8 mouse cellular contexts compared by ENCODE assay signal in genomic region chr17:29081618-29082381, GRCm38 (mm10). TPM values are rescaled to one million over a fixed set of nuclear protein-coding genes. Genes with fewer than 3 reads are reported as not detected.
DNase-seq lines count a peak whose midpoint lies in the region; ATAC-seq and TF ChIP-seq lines count a peak whose summit lies in the region.

No protein-coding gene starts in this region.

- H3K36me3 ChIP-seq in heart, embryonic 15.5 days = no peaks in the 10 kb centered on the region
- H3K36me3 ChIP-seq in E14TG2a.4 (ENCODE audit: insufficient read depth, low read length) = peaks cover 5% of the 10 kb centered on the region
- no peaks in the 10 kb centered on the region for H3K36me3 ChIP-seq in forebrain, embryonic 11.5 days (ENCODE audit: control insufficient read depth, insufficient read depth, low read length)
- no peaks in the 10 kb centered on the region for H3K36me3 ChIP-seq in limb, embryonic 14.5 days (ENCODE audit: control insufficient read depth, insufficient read depth, low read length)
- H3K36me3 ChIP-seq in neural tube, embryonic 15.5 days = no peaks in the 10 kb centered on the region

- no peak overlapping the region for H3K27ac ChIP-seq in heart, embryonic 15.5 days
- no peak overlapping the region for H3K27ac ChIP-seq in forebrain, embryonic 11.5 days (ENCODE audit: low read depth, low read length)
- no peak overlapping the region for H3K27ac ChIP-seq in limb, embryonic 14.5 days (replicated peaks; ENCODE audit: low read depth, low read length)
- no peak overlapping the region for H3K27ac ChIP-seq in neural tube, embryonic 15.5 days (replicated peaks)

- H3K9ac ChIP-seq in heart, embryonic 15.5 days = no peak overlapping the region
- H3K9ac ChIP-seq in forebrain, embryonic 11.5 days (ENCODE audit: low read length) = no peak overlapping the region
- H3K9ac ChIP-seq in limb, embryonic 14.5 days (ENCODE audit: low read depth, low read length, severe bottlenecking) = 0 out of 2 replicates have a peak overlapping the region, but pooled peaks have one; percentile 12
- peak overlapping the region; percentile 20; the same call in 1 of the 2 replicates for H3K9ac ChIP-seq in neural tube, embryonic 15.5 days (replicated peaks)

- H3K4me2 ChIP-seq in heart, embryonic 15.5 days = peak overlapping the region; percentile 46
- H3K4me2 ChIP-seq in forebrain, embryonic 11.5 days (ENCODE audit: low read depth, low read length, severe bottlenecking) = peak overlapping the region; percentile 19; the same call in 1 of the 2 replicates
- H3K4me2 ChIP-seq in limb, embryonic 14.5 days (replicated peaks; ENCODE audit: low read depth, low read length, severe bottlenecking) = peak overlapping the region; percentile 25
- peak overlapping the region; percentile 46 for H3K4me2 ChIP-seq in neural tube, embryonic 15.5 days

- peak overlapping the region; percentile 11; the same call in 1 of the 2 replicates for H3K4me3 ChIP-seq in heart, embryonic 15.5 days
- peak overlapping the region; percentile 61 for H3K4me3 ChIP-seq in E14TG2a.4 (replicated peaks; ENCODE audit: low read length)
- H3K4me3 ChIP-seq in forebrain, embryonic 11.5 days (ENCODE audit: low read depth, low read length) = no peak overlapping the region
- H3K4me3 ChIP-seq in limb, embryonic 14.5 days (replicated peaks; ENCODE audit: low read length) = peak overlapping the region; percentile 16; the same call in 1 of the 2 replicates
- peak overlapping the region; percentile 3; the same call in 1 of the 2 replicates for H3K4me3 ChIP-seq in neural tube, embryonic 15.5 days (replicated peaks)

- H3K27me3 ChIP-seq in heart, embryonic 15.5 days = peaks cover 13% of the 10 kb centered on the region
- H3K27me3 ChIP-seq in E14TG2a.4 (ENCODE audit: insufficient read depth, low read length) = no peaks in the 10 kb centered on the region
- H3K27me3 ChIP-seq in forebrain, embryonic 11.5 days (ENCODE audit: control insufficient read depth, insufficient read depth, low read length) = peaks cover 9% of the 10 kb centered on the region
- peaks cover 22% of the 10 kb centered on the region for H3K27me3 ChIP-seq in limb, embryonic 14.5 days (ENCODE audit: control insufficient read depth, insufficient read depth, low read length)
- H3K27me3 ChIP-seq in neural tube, embryonic 15.5 days (replicated peaks) = peaks cover 17% of the 10 kb centered on the region; the same call in 1 of the 2 replicates

- TF ChIP-seq POLR2A in limb, embryonic 14.5 days (IDR thresholded peaks at IDR 0.05; ENCODE audit: borderline replicate concordance, extremely low read depth, insufficient read depth, insufficient read length) = no peak

- DNase-seq in heart, adult 9 months (ENCODE audit: low spot score in 2 of 2) = no peak
- DNase-seq in forebrain, embryonic 11.5 days (ENCODE audit: low spot score) = no peak
- no peak for DNase-seq in limb, embryonic 14.5 days (ENCODE audit: low spot score)
- DNase-seq in embryo, embryonic 11 days = no peak
- no peak for DNase-seq in cerebellum, postnatal 25 days

- no peaks in the 10 kb centered on the region for H3K9me3 ChIP-seq in heart, embryonic 15.5 days (replicated peaks)
- H3K9me3 ChIP-seq in E14TG2a.4 (ENCODE audit: low read length) = no peaks in the 10 kb centered on the region
- H3K9me3 ChIP-seq in forebrain, embryonic 11.5 days (ENCODE audit: control insufficient read depth, low read length) = no peaks in the 10 kb centered on the region
- no peaks in the 10 kb centered on the region for H3K9me3 ChIP-seq in limb, embryonic 14.5 days (ENCODE audit: control insufficient read depth, low read length)
- H3K9me3 ChIP-seq in neural tube, embryonic 15.5 days (replicated peaks) = no peaks in the 10 kb centered on the region

- WGBS in heart, embryonic 15.5 days = 31% methylated on average over 21 of the region's 21 CpGs
- 3% methylated on average over 21 of the region's 21 CpGs for WGBS in forebrain, embryonic 11.5 days
- WGBS in limb, embryonic 14.5 days = 7% methylated on average over 21 of the region's 21 CpGs
- WGBS in neural tube, embryonic 15.5 days = 9% methylated on average over 21 of the region's 21 CpGs

- ATAC-seq in heart, embryonic 15.5 days (replicated peaks; ENCODE audit: insufficient number of reproducible peaks, insufficient read depth, low FRiP score, low read depth) = no peak
- ATAC-seq in forebrain, embryonic 11.5 days (replicated peaks; ENCODE audit: low FRiP score) = no peak
- ATAC-seq in limb, embryonic 14.5 days (ENCODE audit: low FRiP score, low read depth) = no peak
- ATAC-seq in neural tube, embryonic 15.5 days (ENCODE audit: low FRiP score) = no peak

- peaks cover 29% of the 10 kb centered on the region for H3K4me1 ChIP-seq in heart, embryonic 15.5 days (replicated peaks)
- peaks cover 70% of the 10 kb centered on the region for H3K4me1 ChIP-seq in E14TG2a.4 (replicated peaks; ENCODE audit: low read depth, low read length)
- peaks cover 21% of the 10 kb centered on the region for H3K4me1 ChIP-seq in forebrain, embryonic 11.5 days (replicated peaks; ENCODE audit: control insufficient read depth, insufficient read depth, low read length)
- peaks cover 20% of the 10 kb centered on the region for H3K4me1 ChIP-seq in limb, embryonic 14.5 days (ENCODE audit: control insufficient read depth, insufficient read depth, low read length)
- peaks cover 27% of the 10 kb centered on the region for H3K4me1 ChIP-seq in neural tube, embryonic 15.5 days

- no peak for TF ChIP-seq CTCF in E14TG2a.4 (conservative IDR thresholded peaks at IDR 0.05; ENCODE audit: low read length)

RNA-seq across cellular contexts. Expression of gene Cdkn1a, which starts 9.0 kb away (rescaled TPM):
- 53.3 and 64.4 TPM in 2 replicates for polyA plus RNA-seq in heart, embryonic 15.5 days (2015; fragmentation: Nextera tagmentation; extraction: Ambion mirVana)
- 27.3 and 33.1 TPM in 2 replicates for polyA plus RNA-seq in forebrain, embryonic 11.5 days (2014; fragmentation: Nextera tagmentation; extraction: Ambion mirVana)
- 61.6 and 63.6 TPM in 2 replicates for polyA plus RNA-seq in limb, embryonic 14.5 days (2012; rRNA removed)
- 114 and 164 TPM in 2 replicates for polyA plus RNA-seq in limb, embryonic 14.5 days (2014; fragmentation: Nextera tagmentation; extraction: Ambion mirVana)
- 99.0 and 99.7 TPM in 2 replicates for polyA plus RNA-seq in neural tube, embryonic 15.5 days (2015; fragmentation: Nextera tagmentation; extraction: Ambion mirVana)

RNA-seq across cellular contexts. Expression of gene Rab44, which starts 32.1 kb away (rescaled TPM):
- polyA plus RNA-seq in heart, embryonic 15.5 days (2015; fragmentation: Nextera tagmentation; extraction: Ambion mirVana) = 0.66 and 3.1 TPM in 2 replicates
- polyA plus RNA-seq in forebrain, embryonic 11.5 days (2014; fragmentation: Nextera tagmentation; extraction: Ambion mirVana) = 0.08 TPM in 1 of 2 replicates, not detected in the other
- 2.4 and 2.8 TPM in 2 replicates for polyA plus RNA-seq in limb, embryonic 14.5 days (2012; rRNA removed)
- polyA plus RNA-seq in limb, embryonic 14.5 days (2014; fragmentation: Nextera tagmentation; extraction: Ambion mirVana) = 1.4 and 1.5 TPM in 2 replicates
- 0.15 and 3.7 TPM in 2 replicates for polyA plus RNA-seq in neural tube, embryonic 15.5 days (2015; fragmentation: Nextera tagmentation; extraction: Ambion mirVana)

RNA-seq across cellular contexts. Expression of gene Srsf3, which starts 49.4 kb away (rescaled TPM):
- polyA plus RNA-seq in heart, embryonic 15.5 days (2015; fragmentation: Nextera tagmentation; extraction: Ambion mirVana) = 318 and 332 TPM in 2 replicates
- polyA plus RNA-seq in forebrain, embryonic 11.5 days (2014; fragmentation: Nextera tagmentation; extraction: Ambion mirVana) = 823 and 865 TPM in 2 replicates
- polyA plus RNA-seq in limb, embryonic 14.5 days (2012; rRNA removed) = 385 and 390 TPM in 2 replicates
- polyA plus RNA-seq in limb, embryonic 14.5 days (2014; fragmentation: Nextera tagmentation; extraction: Ambion mirVana) = 561 and 596 TPM in 2 replicates
- 403 and 429 TPM in 2 replicates for polyA plus RNA-seq in neural tube, embryonic 15.5 days (2015; fragmentation: Nextera tagmentation; extraction: Ambion mirVana)

Comparison
In these comparisons a context has a peak if more than half of its experiments do, and no peak if none do; other contexts are left out.
1. H3K9ac ChIP-seq: peak in limb, embryonic 14.5 days (single experiment) and neural tube, embryonic 15.5 days (single experiment); none in heart, embryonic 15.5 days (single experiment) and forebrain, embryonic 11.5 days (single experiment).
2. Peak in every context shown above with its lines, with median percentiles within 50 percentile points of each other: H3K4me2 ChIP-seq.